Mouse (Mus musculus) heart, adult 9 months (tissue): ENCODE data around the gene Vmn1r230.

ENCODE experiments used
- DNase-seq, 2 experiments: peaks; one replicate each; pipeline ENCODE4 v3.0.0; 2022; ENCODE audit warnings: low spot score in 2 of 2

Gene Vmn1r230

GRCm38 (mm10) chr17:20840144-20840543 lies at the start of gene Vmn1r230:
TSS of gene Vmn1r230 (plus strand) at chr17:20840444.
- no peak for DNase-seq

- no peak for DNase-seq
Observed at GRCm38 (mm10) chr17:20811255-20811654, 29.0 kb upstream of the Vmn1r230 start, which contains the start of gene Vmn1r229. TSS of gene Vmn1r229 (plus strand) at chr17:20811555.
